Mouse (Mus musculus): Measurements from ENCODE around the gene Ercc8. TPM values are rescaled to one million over a fixed set of nuclear protein-coding genes. Genes with fewer than 3 reads are reported as not detected.

Gene Ercc8
- polyA plus RNA-seq, 1 experiment from 2014 or later: 25.1 TPM

Other genes starting within 250 kb of the Ercc8 start
- 40.2 and 40.8 TPM in 2 replicates for gene Smim15, start 114.3 kb upstream of the Ercc8 start, polyA plus RNA-seq (2015; fragmentation: Nextera tagmentation; extraction: Ambion mirVana)
- 71.6 and 73.8 TPM in 2 replicates for gene Ndufaf2, start 108 bp upstream of the Ercc8 start, polyA plus RNA-seq (2015; fragmentation: Nextera tagmentation; extraction: Ambion mirVana)
- gene Elovl7, start 55.7 kb downstream of the Ercc8 start, polyA plus RNA-seq (2015; fragmentation: Nextera tagmentation; extraction: Ambion mirVana): 2.2 and 2.5 TPM in 2 replicates
- 2.5 and 3.2 TPM in 2 replicates for gene Depdc1b, start 157.6 kb downstream of the Ercc8 start, polyA plus RNA-seq (2015; fragmentation: Nextera tagmentation; extraction: Ambion mirVana)

All from neural tube, embryonic 13.5 days (tissue).